Mouse (Mus musculus) bone marrow macrophage, adult 2 months (primary cell): ENCODE data around the gene Art2b.

Source experiments
- CTCF ChIP-seq: IDR thresholded peaks from 2 replicates; pipeline ENCODE4 v1.5.1; 2012; ENCODE audit warnings: low read depth, mild to moderate bottlenecking, low read length, moderate library complexity
- POLR2A ChIP-seq: IDR thresholded peaks from 2 replicates; pipeline ENCODE4 v1.6.1; 2012; ENCODE audit warnings: mild to moderate bottlenecking, low read depth, low read length, borderline replicate concordance

DNA sequence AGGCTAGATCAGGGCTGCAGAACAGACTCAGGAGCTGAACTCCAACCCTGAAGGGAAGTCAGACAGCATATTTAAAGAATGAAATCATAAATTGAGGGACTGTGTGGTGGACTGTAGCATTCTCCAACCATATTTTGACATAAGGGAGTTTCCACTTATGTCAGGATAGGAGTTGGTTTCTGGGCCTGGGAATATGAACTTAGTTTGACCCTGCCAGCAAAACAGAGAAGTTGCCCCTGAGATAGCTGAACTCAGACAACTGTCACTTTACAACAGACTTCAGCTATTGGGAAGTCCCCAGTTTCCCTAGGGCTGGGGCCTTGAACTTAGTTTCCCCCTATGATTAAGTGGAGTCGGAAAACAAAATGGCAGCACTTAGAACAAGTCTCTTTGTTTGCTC lies 33.9 kb downstream of the Art2b start:
- no peak for TF ChIP-seq CTCF
- no peak for TF ChIP-seq POLR2A
